Mouse (Mus musculus) leukemia stem cell, adult 10-12 weeks (primary cell): ENCODE measurements around the gene Vwa3b. TPM values are rescaled to one million over a fixed set of nuclear protein-coding genes. Genes with fewer than 3 reads are reported as not detected.

ENCODE experiments used
- polyA plus RNA-seq: library from polyadenylated mRNA; stranded (reverse); fragments of >175 nt; gene quantifications from 2 replicates; pipeline ENCODE4 v1.2.3, GENCODE M21; 2012; ENCODE audit warnings: low replicate concordance

Vwa3b gene
- polyA plus RNA-seq: 0.64 TPM in 1 of 2 replicates, not detected in the other

GRCm38 (mm10) chr1:37025962-37026686 lies at the start of gene Vwa3b:
TSS of gene Vwa3b (plus strand) at chr1:37026596.

GRCm38 (mm10) chr1:37214144-37214543 lies 187.7 kb downstream of the Vwa3b start, which contains the start of gene Cnga3:
TSS of gene Cnga3 (plus strand) at chr1:37214434.

Other genes with a start within 250 kb of the Vwa3b start
- gene Tmem131, start 82.9 kb upstream of the Vwa3b start, polyA plus RNA-seq: 69.3 and 126 TPM in 2 replicates
- not detected in 2 replicates for gene Cnga3, start 187.8 kb downstream of the Vwa3b start, polyA plus RNA-seq